Mouse (Mus musculus) myocyte (in vitro differentiated cells): ENCODE results near the gene Pogz. TPM values are rescaled to one million over a fixed set of nuclear protein-coding genes. Genes with fewer than 3 reads are reported as not detected.
A peak's percentile ranks its signal among the peaks of the same experiment; 100 is the strongest.

Source experiments
- H3K27me3 ChIP-seq: one replicate; pipeline ENCODE4 v1.6.1; 2011; ENCODE audit not compliant: control insufficient read depth, insufficient read depth, insufficient read length
- H3K36me3 ChIP-seq: one replicate; pipeline ENCODE4 v1.6.1; 2011; ENCODE audit not compliant: control insufficient read depth, insufficient read depth
- H3K4me2 ChIP-seq: one replicate; pipeline ENCODE4 v1.6.1; 2011; ENCODE audit warnings: low read depth, control low read depth
- H3K4me3 ChIP-seq: one replicate; pipeline ENCODE4 v1.5.1; 2011; ENCODE audit warnings: mild to moderate bottlenecking, control low read depth, moderate library complexity
- H3K79me2 ChIP-seq: one replicate; pipeline ENCODE4 v1.6.1; 2011; ENCODE audit not compliant: control insufficient read depth, insufficient read depth
- H3ac ChIP-seq: one replicate; pipeline ENCODE4 v1.6.1; 2011; ENCODE audit not compliant: control insufficient read depth, insufficient read length
- CEBPB ChIP-seq: IDR thresholded peaks from 2 replicates; pipeline ENCODE4 v1.6.1; 2011; ENCODE audit warnings: mild to moderate bottlenecking, moderate library complexity; ENCODE audit not compliant: poor library complexity, insufficient read depth, severe bottlenecking
- E2F4 ChIP-seq: IDR thresholded peaks from one replicate; pipeline ENCODE4 v1.6.1; 2011; ENCODE audit warnings: mild to moderate bottlenecking, control low read depth, moderate library complexity; ENCODE audit not compliant: insufficient read depth
- MAX ChIP-seq: IDR thresholded peaks from one replicate; pipeline ENCODE4 v1.6.1; 2011; ENCODE audit warnings: low read depth, mild to moderate bottlenecking, control low read depth
- MYOD1 ChIP-seq, 3 experiments: IDR thresholded peaks; one replicate each; pipeline ENCODE4 v1.6.1; 2011; ENCODE audit warnings: control low read depth in 2 of 3, low read depth in 2 of 3, mild to moderate bottlenecking in 2 of 3, moderate library complexity in 1 of 3; ENCODE audit not compliant: insufficient read length in 2 of 3, control insufficient read depth in 1 of 3
- MYOG ChIP-seq, 3 experiments: IDR thresholded peaks; one replicate each; pipeline ENCODE4 v1.6.1; 2011; ENCODE audit warnings: control low read depth in 2 of 3, low read depth in 2 of 3, mild to moderate bottlenecking in 2 of 3; ENCODE audit not compliant: insufficient read length in 2 of 3, control insufficient read depth in 1 of 3, insufficient read depth in 1 of 3
- POLR2A ChIP-seq: IDR thresholded peaks from one replicate; pipeline ENCODE4 v1.6.1; 2011; ENCODE audit warnings: low read depth, mild to moderate bottlenecking, control low read depth, moderate library complexity; ENCODE audit not compliant: insufficient read length
- POLR2AphosphoS2 ChIP-seq: IDR thresholded peaks from one replicate; pipeline ENCODE4 v1.6.1; 2011; ENCODE audit warnings: low read depth, control low read depth; ENCODE audit not compliant: insufficient read length
- REST ChIP-seq: IDR thresholded peaks from one replicate; pipeline ENCODE4 v1.6.1; 2011; ENCODE audit warnings: mild to moderate bottlenecking, control low read depth, moderate library complexity; ENCODE audit not compliant: insufficient read depth, insufficient read length
- SRF ChIP-seq: IDR thresholded peaks from one replicate; pipeline ENCODE4 v1.6.1; 2011; ENCODE audit warnings: low read depth; ENCODE audit not compliant: control insufficient read depth, insufficient read length
- TCF12 ChIP-seq: IDR thresholded peaks from one replicate; pipeline ENCODE4 v1.6.1; 2011; ENCODE audit warnings: mild to moderate bottlenecking, control low read depth; ENCODE audit not compliant: poor library complexity, insufficient read depth, severe bottlenecking
- TCF3 ChIP-seq: IDR thresholded peaks from one replicate; pipeline ENCODE4 v1.6.1; 2011; ENCODE audit warnings: low read depth, control low read depth; ENCODE audit not compliant: insufficient read length
- USF1 ChIP-seq: IDR thresholded peaks from one replicate; pipeline ENCODE4 v1.6.1; 2011; ENCODE audit warnings: low read depth, mild to moderate bottlenecking, control low read depth, moderate library complexity
- polyA plus RNA-seq: library from polyadenylated mRNA; unstranded; fragments of >200 nt; fragmentation: generic; extraction: Trizol; gene quantifications from one replicate; pipeline ENCODE4 v1.2.1, GENCODE M21; 2012; ENCODE audit warnings: missing spikeins

Pogz gene
- polyA plus RNA-seq, 1 experiment = 11.5 TPM

- no peak for TF ChIP-seq MYOD1 (IDR thresholded peaks at IDR 0.05; ENCODE audit: control insufficient read depth in 1 of 3, insufficient read length in 2 of 3, low read depth in 2 of 3)
- TF ChIP-seq POLR2AphosphoS2 = no peak
- no peak for TF ChIP-seq TCF12
- TF ChIP-seq POLR2A = no peak
- no peak for TF ChIP-seq MAX
- no peak for TF ChIP-seq MYOG (IDR thresholded peaks at IDR 0.05; ENCODE audit: control insufficient read depth in 1 of 3, insufficient read depth in 1 of 3, insufficient read length in 2 of 3, low read depth in 2 of 3)
- TF ChIP-seq TCF3 = no peak
- no peak for TF ChIP-seq CEBPB
- TF ChIP-seq REST = no peak
- no peak for TF ChIP-seq SRF
- no peak for TF ChIP-seq USF1
- no peak for TF ChIP-seq E2F4
- Histone ChIP-seq H3ac (no peak overlapping the region), H3K4me2 (no peak overlapping the region), H3K4me3 (no peak overlapping the region), H3K79me2 (no peaks in the 10 kb centered on the region), H3K27me3 (no peaks in the 10 kb centered on the region), H3K36me3 (peaks cover 82% of the 10 kb centered on the region)
Observed at GRCm38 (mm10) chr3:94878618-94879017, 41.3 kb downstream of the Pogz start.

DNA sequence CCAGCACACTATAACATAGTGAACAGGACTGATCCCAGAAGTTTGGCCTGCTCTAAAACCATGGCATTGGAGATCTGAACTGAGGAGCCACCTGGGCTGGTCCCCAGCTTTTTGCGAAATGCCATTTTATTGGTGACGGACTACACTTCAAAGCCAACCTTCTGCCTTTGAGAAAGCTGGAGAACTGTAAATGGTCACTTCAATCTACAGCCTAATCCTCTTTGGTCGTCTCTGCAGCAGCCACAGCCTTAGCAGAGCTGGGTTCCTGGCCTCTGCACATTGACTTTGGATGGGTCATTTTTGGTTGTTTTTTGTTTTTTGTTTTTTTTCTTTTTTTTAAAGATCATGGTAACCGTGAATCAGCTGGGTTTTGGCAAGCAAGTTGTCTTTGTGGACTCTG is 44.5 kb downstream of the Pogz start:
- Histone ChIP-seq H3ac (no peak overlapping the region), H3K79me2 (peaks cover 16% of the 10 kb centered on the region), H3K4me3 (no peak overlapping the region), H3K27me3 (no peaks in the 10 kb centered on the region), H3K36me3 (peaks cover 58% of the 10 kb centered on the region), H3K4me2 (no peak overlapping the region)
- TF ChIP-seq MAX (no peak), POLR2AphosphoS2 (peak; percentile 63)

DNA sequence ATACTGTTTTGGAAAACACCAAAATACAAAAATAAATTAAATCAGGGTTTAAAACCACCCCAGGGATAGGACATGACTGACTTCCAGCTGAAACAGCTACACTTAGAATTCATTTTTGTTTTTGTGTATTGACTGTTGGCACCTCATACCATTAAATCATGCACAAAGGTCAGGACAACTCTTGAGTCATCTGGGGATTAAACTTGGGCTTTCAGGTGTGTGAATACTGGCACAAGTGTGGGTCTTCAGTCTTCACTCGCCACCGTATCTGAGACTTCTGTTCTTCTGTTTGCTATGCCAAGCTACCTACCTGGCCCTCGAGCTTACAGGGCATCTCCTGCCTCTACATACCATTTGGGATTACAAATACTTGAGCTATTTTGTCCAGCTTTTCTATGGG is 45.2 kb downstream of the Pogz start:
- Histone ChIP-seq H3K27me3 (no peaks in the 10 kb centered on the region), H3K79me2 (peaks cover 16% of the 10 kb centered on the region)
- TF ChIP-seq CEBPB (no peak), TCF12 (no peak), POLR2AphosphoS2 (no peak), USF1 (no peak), MYOG (IDR thresholded peaks at IDR 0.05; ENCODE audit: control insufficient read depth in 1 of 3, insufficient read depth in 1 of 3, insufficient read length in 2 of 3, low read depth in 2 of 3) (no peak), REST (no peak), MAX (no peak), SRF (no peak), E2F4 (no peak), POLR2A (no peak), MYOD1 (IDR thresholded peaks at IDR 0.05; ENCODE audit: control insufficient read depth in 1 of 3, insufficient read length in 2 of 3, low read depth in 2 of 3) (no peak), TCF3 (no peak)

DNA sequence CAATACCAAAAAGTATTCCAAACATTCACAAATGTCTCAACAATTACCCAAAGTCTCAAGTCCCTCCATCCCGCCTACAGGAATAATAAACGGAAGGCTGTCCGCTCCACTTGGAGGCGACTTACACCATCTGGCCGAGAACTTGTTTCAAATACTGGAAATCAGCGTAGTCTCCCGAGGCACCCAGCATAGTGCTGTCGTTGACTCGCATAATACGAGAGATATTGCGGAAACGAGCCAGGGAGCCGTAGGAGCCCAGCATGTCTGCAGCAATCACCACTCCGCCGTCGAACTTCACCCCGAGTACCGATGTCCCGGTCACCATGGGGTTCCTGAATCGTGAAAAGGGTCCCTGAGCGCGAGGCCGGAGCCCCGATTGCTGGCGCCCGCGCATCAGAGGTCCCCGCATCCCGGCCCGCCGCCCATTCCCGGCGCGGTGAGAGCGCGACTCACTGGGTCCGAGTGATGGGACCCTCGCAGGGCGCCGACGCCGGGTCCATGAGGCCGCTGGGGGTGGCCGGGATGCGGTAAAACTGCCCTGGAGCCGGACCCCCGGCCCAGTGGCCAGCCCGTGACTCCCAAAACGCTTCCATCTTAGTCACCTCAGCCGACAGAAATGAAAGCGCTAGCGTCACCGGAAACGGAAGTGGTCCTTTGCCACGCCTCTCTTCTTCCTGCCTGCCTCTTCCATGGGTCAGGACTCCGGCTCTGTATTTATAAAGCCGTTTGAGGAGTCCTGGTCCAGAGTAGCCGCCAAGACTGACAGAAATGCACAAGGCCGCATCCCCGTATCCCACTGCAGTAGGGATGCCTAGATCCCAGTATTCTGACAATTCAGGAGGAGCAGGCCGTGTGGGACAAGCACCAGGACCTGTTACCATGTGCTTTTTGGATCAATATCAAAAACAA is 49.2 kb downstream of the Pogz start, which contains the start of gene Psmb4:
TSS of gene Psmb4 (minus strand) at position 646 of the 909 bp plus-strand sequence.
- peaks cover 13% of the 10 kb centered on the region for H3K36me3 ChIP-seq
- peak within 1 kb of the TSS; percentile 75 for H3ac ChIP-seq
- TF ChIP-seq MYOG (IDR thresholded peaks at IDR 0.05; ENCODE audit: control insufficient read depth in 1 of 3, insufficient read depth in 1 of 3, insufficient read length in 2 of 3, low read depth in 2 of 3) (no peak), POLR2AphosphoS2 (peak; percentile 93), MAX (no peak), POLR2A (peak; percentile 86)
- H3K4me3 ChIP-seq = peak within 1 kb of the TSS; percentile 85
- peak within 1 kb of the TSS; percentile 92 for H3K4me2 ChIP-seq
- H3K27me3 ChIP-seq = no peaks in the 10 kb centered on the region
- H3K79me2 ChIP-seq = peaks cover 16% of the 10 kb centered on the region

More for the DNA sequence above, 45.2 kb downstream of the Pogz start:
- H3K36me3 ChIP-seq = peaks cover 51% of the 10 kb centered on the region
- H3K4me2 ChIP-seq = no peak overlapping the region
- H3K4me3 ChIP-seq = no peak overlapping the region
- H3ac ChIP-seq = no peak overlapping the region

DNA sequence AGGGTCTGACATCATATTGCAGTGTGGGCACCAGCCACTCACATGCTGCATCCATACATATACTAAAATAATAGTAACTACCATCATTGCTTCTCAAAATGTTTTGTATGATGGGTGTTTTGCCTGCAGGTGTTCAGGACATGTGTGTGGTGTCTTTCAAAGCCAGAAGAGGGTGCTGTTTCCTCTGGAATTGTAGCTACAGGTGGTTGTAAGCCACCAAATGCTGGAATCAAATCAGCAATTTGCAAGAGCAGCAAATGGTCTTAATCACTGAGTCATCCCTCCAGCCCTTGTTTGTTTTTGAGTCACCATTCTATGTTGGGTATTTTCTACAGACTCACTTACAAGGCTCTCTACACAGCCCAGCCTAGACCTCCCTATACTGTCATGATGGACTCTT is 51.2 kb downstream of the Pogz start:
- Histone ChIP-seq H3K4me3 (no peak overlapping the region), H3K36me3 (peaks cover 3% of the 10 kb centered on the region), H3K79me2 (peaks cover 16% of the 10 kb centered on the region), H3ac (no peak overlapping the region), H3K27me3 (no peaks in the 10 kb centered on the region), H3K4me2 (no peak overlapping the region)
- TF ChIP-seq MAX (no peak), POLR2AphosphoS2 (no peak), MYOG (IDR thresholded peaks at IDR 0.05; ENCODE audit: control insufficient read depth in 1 of 3, insufficient read depth in 1 of 3, insufficient read length in 2 of 3, low read depth in 2 of 3) (peak in 1 of 3 experiments; percentile 52), SRF (no peak), POLR2A (no peak), MYOD1 (IDR thresholded peaks at IDR 0.05; ENCODE audit: control insufficient read depth in 1 of 3, insufficient read length in 2 of 3, low read depth in 2 of 3) (no peak)
